Mouse (Mus musculus) liver, embryonic 14.5 days (tissue): Measurements from ENCODE around the gene Pnrc1. TPM values are rescaled to one million over a fixed set of nuclear protein-coding genes. Genes with fewer than 3 reads are reported as not detected.

ENCODE experiments used
- ATAC-seq: fragments of 200-750 bp; cut with Nextera tagmentation; 2 replicates; pipeline ENCODE4 v1.8.0; 2017; ENCODE audit warnings: moderate number of reproducible peaks, mild to moderate bottlenecking, moderate library complexity; ENCODE audit not compliant: insufficient read depth
- DNase-seq, 3 experiments: peaks; one replicate each; pipeline ENCODE4 v3.0.0-alpha.2; 2012 to 2013; ENCODE audit warnings: low read depth in 3 of 3, low spot score in 3 of 3
- H3K27ac ChIP-seq: fragments of 300-500 bp; sonication (generic); 2 replicates; pipeline ENCODE4 v1.5.1; 2014; ENCODE audit warnings: moderate library complexity, mild to moderate bottlenecking, control low read depth, inconsistent platforms
- H3K27me3 ChIP-seq: fragments of 300-500 bp; sonication (generic); 2 replicates; pipeline ENCODE4 v1.6.1; 2014; ENCODE audit warnings: mild to moderate bottlenecking, low read length, moderate library complexity; ENCODE audit not compliant: control insufficient read depth, insufficient read depth
- H3K36me3 ChIP-seq: fragments of 300-500 bp; sonication (generic); replicated peaks from 2 replicates; pipeline ENCODE4 v1.6.1; 2014; ENCODE audit warnings: low read depth; ENCODE audit not compliant: control insufficient read depth, insufficient read depth
- H3K4me1 ChIP-seq, 2 experiments: fragments of 200-500 bp in 1 of 2; fragments of 300-500 bp in 1 of 2; sonication (generic) in 1 of 2; replicated peaks; 2 replicates each; pipeline ENCODE4 v1.6.1; 2012 to 2014; ENCODE audit warnings: antibody characterized with exemption in 1 of 2, inconsistent platforms in 1 of 2, low read length in 1 of 2; ENCODE audit not compliant: control insufficient read depth in 2 of 2, insufficient read depth in 2 of 2
- H3K4me2 ChIP-seq: fragments of 300-500 bp; sonication (generic); 2 replicates; pipeline ENCODE4 v1.6.1; 2014; ENCODE audit warnings: low read depth, mild to moderate bottlenecking, control low read depth, moderate library complexity
- H3K4me3 ChIP-seq, 2 experiments: fragments of 200-500 bp in 1 of 2; fragments of 300-500 bp in 1 of 2; sonication (generic) in 1 of 2; 2 replicates each; pipeline ENCODE4 v1.5.1; 2012 to 2014; ENCODE audit warnings: low read depth in 2 of 2, low read length in 2 of 2, mild to moderate bottlenecking in 2 of 2, control low read depth in 1 of 2, inconsistent platforms in 1 of 2, moderate library complexity in 1 of 2; ENCODE audit not compliant: insufficient read depth in 1 of 2
- H3K9ac ChIP-seq: fragments of 300-500 bp; sonication (generic); replicated peaks from 2 replicates; pipeline ENCODE4 v1.6.1; 2014; ENCODE audit warnings: mild to moderate bottlenecking, control low read depth, moderate library complexity
- H3K9me3 ChIP-seq: fragments of 300-500 bp; sonication (generic); 2 replicates; pipeline ENCODE4 v1.6.1; 2016; ENCODE audit warnings: low read length, mixed read lengths; ENCODE audit not compliant: control insufficient read depth
- CTCF ChIP-seq: IDR thresholded peaks from 2 replicates; pipeline ENCODE4 v1.5.1; 2016; ENCODE audit warnings: antibody characterized with exemption, low read depth, control low read depth
- EP300 ChIP-seq: IDR thresholded peaks from 2 replicates; pipeline ENCODE4 v1.6.1; 2016; ENCODE audit warnings: antibody characterized with exemption, low read depth
- WGBS: fragments of 180-500 bp; shearing (Covaris S2); extraction: QIAGEN DNeasy Blood & Tissue Kit; methylation state at CpG from one replicate; pipeline ENCODE4 v1.1.7; 2014; ENCODE audit not compliant: insufficient replicate concordance; 5-methylcytosine and 5-hydroxymethylcytosine counted together
- polyA plus RNA-seq, 2 experiments: library from polyadenylated mRNA; depleted of rRNA in 1 of 2; stranded (reverse) in 1 of 2; unstranded in 1 of 2; fragments of >200 nt; fragmentation: Nextera tagmentation in 1 of 2; extraction: Ambion mirVana in 1 of 2; gene quantifications; 2 replicates each; pipeline versions ENCODE4 v1.2.1 to v1.2.3; 2012 to 2014

The Pnrc1 gene
- polyA plus RNA-seq, 2 experiments, result 17.8 to 30.9 TPM

DNA sequence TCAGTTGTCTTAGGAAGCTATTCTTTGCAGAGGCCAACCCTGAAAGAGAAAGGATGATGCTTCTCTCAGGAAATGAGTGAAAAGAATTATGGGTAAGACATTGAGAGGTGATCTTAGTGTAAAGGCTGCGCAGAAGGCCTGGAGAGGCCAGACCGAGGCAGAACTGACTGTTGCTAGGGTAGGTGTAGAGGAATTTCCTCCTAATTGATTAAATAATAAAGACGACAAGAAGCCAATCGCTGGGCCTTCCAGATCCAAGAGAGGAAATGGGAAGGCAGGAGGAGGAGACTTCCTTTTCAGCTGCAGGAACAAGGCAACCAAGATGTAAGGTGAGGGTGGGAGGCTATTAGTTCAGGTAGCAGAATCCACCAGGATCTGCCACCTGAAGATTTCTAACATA lies 35.3 kb downstream of the Pnrc1 start:
- Histone ChIP-seq H3K36me3 (no peaks in the 10 kb centered on the region), H3K4me3 (no peak overlapping the region), H3K4me1 (peaks cover 0 to 14% of the 10 kb centered on the region in 2 experiments; a peak in 2 of 4 replicates), H3K9ac (no peak overlapping the region), H3K9me3 (no peaks in the 10 kb centered on the region), H3K27me3 (no peaks in the 10 kb centered on the region), H3K4me2 (no peak overlapping the region), H3K27ac (no peak overlapping the region)
- TF ChIP-seq EP300 (no peak), CTCF (no peak)
- no peak for DNase-seq
- no peak for ATAC-seq
- WGBS, result 68% methylated on average over 4 of the region's 4 CpGs

DNA sequence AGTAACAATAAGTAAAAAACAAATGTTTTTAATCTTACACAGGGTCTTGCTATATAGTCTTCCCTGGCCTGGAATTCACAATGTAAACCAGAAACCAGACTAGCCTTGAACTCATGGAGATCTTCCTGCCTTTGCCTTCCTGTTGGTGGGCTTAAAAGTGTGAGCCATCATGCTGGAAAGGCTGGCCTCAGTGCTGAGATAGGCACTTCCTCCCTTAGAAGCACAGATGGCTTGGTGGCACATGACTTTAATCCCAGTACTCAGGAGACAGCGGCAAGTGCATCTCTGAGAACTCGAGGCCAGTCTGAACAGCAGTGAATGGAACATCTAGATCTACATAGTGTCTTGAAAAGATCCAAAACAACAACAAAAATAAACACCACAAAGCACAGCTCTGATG lies 39.1 kb downstream of the Pnrc1 start:
- H3K36me3 ChIP-seq, result peaks cover 4% of the 10 kb centered on the region
- DNase-seq (no peak), ATAC-seq (no peak)
- no peak overlapping the region for H3K4me2 ChIP-seq
- H3K4me3 ChIP-seq, result no peak overlapping the region
- no peaks in the 10 kb centered on the region for H3K27me3 ChIP-seq
- no peak overlapping the region for H3K27ac ChIP-seq
- no peaks in the 10 kb centered on the region for H3K9me3 ChIP-seq
- H3K9ac ChIP-seq, result no peak overlapping the region
- TF ChIP-seq CTCF (no peak), EP300 (no peak)
- WGBS, result 58% methylated on average over 2 of the region's 2 CpGs
- peaks cover 5% of the 10 kb centered on the region in 2 experiments for H3K4me1 ChIP-seq

DNA sequence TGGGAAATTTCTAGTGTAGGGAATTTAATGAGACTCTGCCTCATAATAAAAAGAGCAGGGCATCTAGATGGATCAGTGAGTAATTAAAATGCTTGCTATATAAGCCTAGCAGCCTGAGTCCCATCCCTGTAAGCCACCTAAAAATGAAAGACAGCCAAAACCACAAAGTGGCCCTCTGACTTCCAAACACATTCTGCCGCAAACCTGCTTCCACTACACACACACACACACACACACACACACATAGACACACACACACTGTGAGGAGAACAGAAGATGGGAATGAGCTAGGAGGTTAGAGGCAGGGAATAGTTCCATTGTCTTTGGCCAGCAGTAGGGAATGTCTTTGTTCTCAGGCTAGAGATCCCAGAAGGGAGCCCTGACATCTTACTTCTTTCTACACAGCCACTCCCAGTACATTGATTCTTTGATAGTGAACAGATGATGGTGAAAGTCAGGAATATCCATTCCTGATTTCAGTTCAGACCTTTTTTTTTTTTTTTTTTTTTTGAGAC lies 40.2 kb downstream of the Pnrc1 start:
- Histone ChIP-seq H3K9me3 (no peaks in the 10 kb centered on the region), H3K27ac (no peak overlapping the region), H3K4me3 (no peak overlapping the region), H3K4me2 (no peak overlapping the region), H3K27me3 (no peaks in the 10 kb centered on the region), H3K4me1 (peaks cover 5% of the 10 kb centered on the region in 2 experiments), H3K9ac (no peak overlapping the region), H3K36me3 (peaks cover 15% of the 10 kb centered on the region)
- DNase-seq (no peak), ATAC-seq (no peak)
- 79% methylated on average over 1 of the region's 1 CpGs for WGBS
- TF ChIP-seq EP300 (no peak), CTCF (no peak)

DNA sequence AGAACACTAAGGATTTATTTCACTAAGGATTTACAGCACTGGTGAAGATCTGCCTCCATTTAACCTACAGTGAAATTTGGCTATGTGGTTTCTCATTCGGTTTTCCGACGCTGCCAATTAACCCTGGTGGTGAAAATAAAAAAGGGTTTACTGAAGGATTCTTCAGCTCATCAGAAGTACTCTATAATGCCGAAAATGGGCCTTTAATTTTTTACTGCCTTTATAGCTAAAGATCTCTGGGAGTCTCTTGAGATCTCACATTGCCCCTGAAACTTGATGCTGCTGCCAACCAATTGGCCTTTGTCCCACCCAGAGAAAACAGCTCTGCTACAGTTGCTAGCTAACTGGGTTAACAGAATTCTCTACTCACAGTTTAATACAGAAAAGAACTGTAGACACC lies 41.0 kb downstream of the Pnrc1 start:
- Histone ChIP-seq H3K36me3 (peaks cover 20% of the 10 kb centered on the region), H3K27ac (peak overlapping the region; percentile 97), H3K27me3 (no peaks in the 10 kb centered on the region), H3K9me3 (no peaks in the 10 kb centered on the region), H3K9ac (peak overlapping the region; percentile 72), H3K4me2 (peak overlapping the region; percentile 85), H3K4me3 (peak overlapping the region; percentile 29 to 84), H3K4me1 (peaks cover 5% of the 10 kb centered on the region in 2 experiments)
- ATAC-seq (no peak), DNase-seq (no peak)
- no peak for TF ChIP-seq EP300
- no peak for TF ChIP-seq CTCF
- 3% methylated on average over 4 of the region's 4 CpGs for WGBS

DNA sequence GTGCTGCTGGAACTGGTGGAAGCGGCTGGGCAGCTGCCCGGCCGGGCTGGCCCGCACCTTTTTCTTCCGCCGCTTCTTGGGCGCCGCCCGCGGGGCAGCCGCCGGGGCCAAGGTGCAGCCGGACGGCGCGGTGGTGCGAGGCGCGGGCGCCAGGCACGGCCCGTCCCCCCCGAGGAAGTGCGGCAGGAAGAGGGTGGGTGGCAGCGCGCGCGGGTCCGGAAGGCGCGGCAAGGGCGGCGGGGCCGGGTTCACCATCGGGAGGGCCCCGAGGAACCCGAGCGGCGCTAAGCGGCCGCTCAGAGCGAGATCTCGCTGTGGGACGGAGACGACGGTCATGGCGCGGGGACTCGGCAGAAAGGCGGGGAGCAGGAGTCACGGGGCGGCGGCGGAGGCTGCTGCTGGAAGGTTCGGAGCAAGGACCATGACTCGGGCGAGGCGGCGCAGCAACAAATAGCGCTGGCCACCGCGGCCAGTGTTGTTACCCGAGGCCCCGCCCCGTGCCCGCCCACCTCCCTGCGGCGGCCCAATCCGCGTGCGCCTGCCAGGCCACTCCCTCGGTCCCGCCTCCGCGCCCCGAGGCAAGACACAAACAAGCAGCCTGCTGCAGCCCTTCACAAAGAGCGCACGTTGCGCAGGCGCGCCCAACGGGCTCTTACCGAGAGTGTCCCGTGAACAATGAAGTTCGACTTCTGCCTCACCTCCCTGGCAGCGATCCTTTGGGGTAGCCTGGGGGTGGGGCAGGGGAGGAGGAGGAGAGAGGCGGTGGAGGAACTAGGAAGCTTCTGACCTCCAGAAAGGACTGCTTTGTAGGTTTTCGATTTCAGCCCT lies 41.7 kb downstream of the Pnrc1 start:
- peak; percentile 81 for ATAC-seq
- peak overlapping the region; percentile 84 to 86 for H3K4me3 ChIP-seq
- DNase-seq, result peak; percentile 93 to 96 (median 96)
- no peaks in the 10 kb centered on the region for H3K9me3 ChIP-seq
- peaks cover 20% of the 10 kb centered on the region for H3K36me3 ChIP-seq
- under 1% methylated on average over 83 of the region's 88 CpGs for WGBS
- H3K9ac ChIP-seq, result peak overlapping the region; percentile 96
- TF ChIP-seq EP300 (no peak), CTCF (no peak; the same call in 1 of the 2 replicates)
- H3K27me3 ChIP-seq, result no peaks in the 10 kb centered on the region
- peaks cover 8% of the 10 kb centered on the region in 2 experiments for H3K4me1 ChIP-seq
- H3K4me2 ChIP-seq, result peak overlapping the region; percentile 85
- H3K27ac ChIP-seq, result peak overlapping the region; percentile 97
